Mouse (Mus musculus) olfactory bulb, adult 2 months (tissue): ENCODE measurements at regions not wholly inside any gene's neighbourhood (a gene's known extent, or its start where the extent isn't known, plus 50 kb on each side); places are given as distances from the start of the nearest gene placed in this dataset.

ENCODE experiments used
- H3K27ac ChIP-seq: fragments of 200-500 bp; 2 replicates; pipeline ENCODE4 v1.5.1; 2012; ENCODE audit warnings: low read depth, low read length; ENCODE audit not compliant: insufficient read depth
- H3K4me1 ChIP-seq: fragments of 200-500 bp; 2 replicates; pipeline ENCODE4 v1.6.1; 2012; ENCODE audit warnings: low read length; ENCODE audit not compliant: control insufficient read depth, insufficient read depth
- H3K4me3 ChIP-seq: fragments of 200-500 bp; 2 replicates; pipeline ENCODE4 v1.5.1; 2012; ENCODE audit warnings: mild to moderate bottlenecking, low read depth, low read length, moderate library complexity; ENCODE audit not compliant: insufficient read depth
- CTCF ChIP-seq: fragments of 200-500 bp; IDR thresholded peaks from 2 replicates; pipeline ENCODE4 v1.5.1; 2012; ENCODE audit warnings: low read depth, mild to moderate bottlenecking, low read length, moderate library complexity; ENCODE audit not compliant: insufficient read depth
- POLR2A ChIP-seq: fragments of 200-500 bp; IDR thresholded peaks from 2 replicates; pipeline ENCODE4 v1.6.1; 2012; ENCODE audit warnings: mild to moderate bottlenecking, low read depth, low read length, moderate library complexity; ENCODE audit not compliant: insufficient read depth
- WGBS: fragments of 180-500 bp; shearing (Covaris S2); methylation state at CpG from one replicate; pipeline ENCODE4 v1.1.7; 2018; 5-methylcytosine and 5-hydroxymethylcytosine counted together

DNA sequence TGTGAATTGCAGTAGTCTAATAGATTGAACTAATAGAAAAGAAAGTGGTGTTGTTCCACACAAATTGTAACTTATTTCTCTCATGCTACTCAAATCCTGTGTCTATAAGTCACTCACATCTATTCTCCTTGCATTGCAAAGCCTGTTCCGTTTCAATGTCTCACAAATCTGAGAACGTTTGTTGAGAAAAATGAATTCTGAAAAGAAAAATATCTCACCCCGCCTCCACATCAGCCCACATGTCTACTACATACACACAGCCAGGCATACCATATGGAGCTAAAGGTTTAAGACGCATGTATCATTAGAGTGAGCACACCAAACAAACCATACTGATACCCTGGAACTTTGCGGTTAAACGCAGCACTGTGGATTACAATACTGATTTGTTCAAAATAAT lies 258.0 kb downstream of the Zpld1 start:
- Histone ChIP-seq H3K4me3 (no peak overlapping the region), H3K27ac (no peak overlapping the region), H3K4me1 (no peaks in the 10 kb centered on the region)
- 94% methylated on average over 6 of the region's 6 CpGs for WGBS
- no peak for TF ChIP-seq CTCF
- TF ChIP-seq POLR2A: no peak

DNA sequence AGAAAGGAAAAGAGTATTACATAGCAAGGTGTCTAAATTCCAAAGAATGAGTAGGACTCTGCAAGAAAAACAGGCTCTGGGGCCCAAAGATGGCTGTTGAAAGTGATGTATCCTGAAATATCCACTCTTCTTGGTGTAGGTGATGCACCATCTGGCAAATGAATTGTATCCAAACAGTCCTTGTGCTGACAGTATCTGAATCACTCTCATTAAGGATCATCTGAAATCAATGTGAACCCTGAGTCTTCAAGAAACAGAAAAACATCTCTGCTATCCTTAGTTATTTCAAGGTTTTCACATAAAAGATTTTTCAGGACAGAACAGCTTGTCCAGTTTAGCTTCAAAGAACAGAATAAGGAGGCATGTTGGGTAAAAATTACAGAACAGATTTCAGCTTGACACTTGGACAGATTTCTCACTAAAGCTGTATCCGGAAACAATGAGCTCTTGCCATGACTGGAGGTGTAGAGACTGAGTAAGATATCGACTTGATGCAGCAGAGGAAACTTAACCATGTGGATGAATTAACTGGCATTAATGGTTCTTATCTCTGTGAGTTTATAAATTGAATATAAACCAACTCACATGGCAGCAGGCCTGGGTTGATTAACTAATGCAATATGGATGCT lies 296.0 kb downstream of the Zpld1 start:
- no peak overlapping the region for H3K4me3 ChIP-seq

DNA sequence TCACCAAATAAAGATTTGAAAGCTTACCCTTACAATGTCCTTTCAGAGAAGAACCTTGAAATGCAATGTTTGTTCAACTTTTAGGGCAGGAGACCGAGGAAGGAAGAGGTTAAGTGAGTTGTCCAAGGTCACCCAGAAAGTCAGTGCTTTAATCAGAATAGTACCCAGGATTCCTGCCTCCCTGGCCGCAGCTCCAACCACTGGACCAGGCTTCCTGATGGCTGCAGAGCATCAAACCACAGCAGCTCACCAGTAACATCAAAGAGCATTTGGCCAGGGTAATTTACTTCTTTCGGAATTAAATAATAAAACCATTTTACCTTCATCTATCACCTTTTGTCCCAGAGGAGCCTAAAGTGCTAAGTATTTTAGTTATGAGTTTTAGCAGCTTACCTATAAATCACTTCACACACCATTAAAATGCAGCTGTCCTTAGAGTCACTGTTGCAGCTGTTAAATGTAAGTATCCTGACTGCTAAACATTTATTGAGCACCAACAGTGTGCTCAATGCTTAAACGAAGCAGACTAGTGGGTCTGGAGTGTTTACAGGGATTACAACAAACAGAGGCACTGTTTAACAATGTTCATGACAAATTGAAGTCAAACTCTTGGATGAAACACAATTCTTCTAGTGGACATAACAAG lies 306.1 kb downstream of the Zpld1 start:
- Histone ChIP-seq H3K4me1 (no peaks in the 10 kb centered on the region), H3K4me3 (no peak overlapping the region), H3K27ac (no peak overlapping the region)
- WGBS: 78% methylated on average over 4 of the region's 4 CpGs
- TF ChIP-seq POLR2A (no peak), CTCF (no peak)

More for the DNA sequence above, 296.0 kb downstream of the Zpld1 start:
- TF ChIP-seq POLR2A: no peak
- TF ChIP-seq CTCF: no peak
- WGBS: 91% methylated on average over 2 of the region's 2 CpGs
- no peaks in the 10 kb centered on the region for H3K4me1 ChIP-seq
- H3K27ac ChIP-seq: no peak overlapping the region

DNA sequence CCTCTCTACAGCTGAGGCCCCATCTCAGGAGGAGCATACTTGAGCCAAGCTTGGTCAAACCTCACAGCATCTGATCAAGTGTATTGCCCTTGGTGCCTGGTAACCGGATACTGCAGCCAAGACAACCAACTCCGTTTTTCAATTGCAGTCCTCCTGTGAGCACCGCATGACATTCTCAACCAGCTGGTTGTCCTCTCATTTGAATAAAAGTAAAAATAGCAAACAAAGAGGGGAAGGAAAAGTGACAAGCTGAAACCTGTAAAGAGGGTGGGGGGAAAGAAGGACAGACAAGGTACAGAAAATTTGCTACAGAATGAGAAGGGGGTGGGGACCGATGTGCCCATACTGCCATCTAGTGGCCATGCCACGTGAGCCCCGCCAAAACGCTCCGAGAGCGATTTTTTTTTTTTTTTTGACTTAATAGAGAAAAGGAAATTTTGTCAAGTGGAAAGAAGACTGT lies 314.0 kb downstream of the Zpld1 start:
- TF ChIP-seq POLR2A (no peak), CTCF (peak; percentile 76)
- Histone ChIP-seq H3K27ac (no peak overlapping the region), H3K4me3 (no peak overlapping the region), H3K4me1 (no peaks in the 10 kb centered on the region; the same call in 1 of the 2 replicates)
- WGBS: 0% methylated on average over 9 of the region's 9 CpGs

DNA sequence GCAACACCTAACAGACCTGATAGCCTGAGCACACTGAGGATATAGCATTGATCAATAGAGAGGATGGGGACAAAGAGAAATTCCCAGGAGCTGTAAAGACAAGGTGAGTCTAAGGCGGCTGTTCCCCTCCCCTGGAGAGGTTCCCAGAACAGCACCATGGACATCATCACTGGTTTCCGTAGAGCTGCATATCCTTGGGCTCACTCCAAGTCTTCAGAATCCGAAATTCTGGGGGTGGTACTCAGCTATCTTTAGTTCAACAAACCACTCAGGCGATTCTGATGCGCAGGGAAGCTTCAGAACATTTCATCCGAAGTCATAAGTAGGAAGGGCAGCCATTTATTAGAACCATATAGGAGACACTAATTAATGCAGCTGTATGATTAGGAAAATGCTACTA lies 327.4 kb downstream of the Zpld1 start:
- Histone ChIP-seq H3K4me3 (no peak overlapping the region), H3K27ac (no peak overlapping the region), H3K4me1 (no peaks in the 10 kb centered on the region)
- TF ChIP-seq POLR2A (no peak), CTCF (no peak)
- 41% methylated on average over 6 of the region's 6 CpGs for WGBS

DNA sequence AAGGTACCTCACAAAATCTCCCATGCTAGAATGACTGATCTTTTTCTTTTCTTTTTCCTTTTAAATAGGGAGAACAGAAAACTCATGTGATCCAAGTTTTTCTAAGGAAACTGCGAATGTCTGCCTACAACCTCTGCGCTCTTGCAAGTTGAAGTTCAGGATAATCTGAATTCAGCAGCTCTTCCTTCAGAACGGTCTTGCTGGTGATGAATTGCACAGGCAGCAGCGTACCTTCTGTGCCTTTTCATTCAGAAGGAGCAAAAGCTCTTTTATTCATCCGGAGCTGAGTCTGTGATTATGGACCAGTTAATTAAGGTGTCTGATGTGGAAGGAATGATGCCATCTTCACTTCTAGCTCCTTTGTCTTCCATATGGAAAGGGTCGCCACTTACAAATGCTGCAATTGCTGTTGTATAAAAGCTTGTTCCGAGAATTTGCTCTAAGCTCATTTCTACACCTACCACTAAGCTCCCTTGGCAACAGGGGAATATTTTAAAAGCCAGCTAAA lies 353.9 kb downstream of the Zpld1 start:
- WGBS: 56% methylated on average over 7 of the region's 7 CpGs
- TF ChIP-seq CTCF (no peak), POLR2A (no peak)
- H3K27ac ChIP-seq: no peak overlapping the region
- H3K4me1 ChIP-seq: no peaks in the 10 kb centered on the region
- no peak overlapping the region for H3K4me3 ChIP-seq

DNA sequence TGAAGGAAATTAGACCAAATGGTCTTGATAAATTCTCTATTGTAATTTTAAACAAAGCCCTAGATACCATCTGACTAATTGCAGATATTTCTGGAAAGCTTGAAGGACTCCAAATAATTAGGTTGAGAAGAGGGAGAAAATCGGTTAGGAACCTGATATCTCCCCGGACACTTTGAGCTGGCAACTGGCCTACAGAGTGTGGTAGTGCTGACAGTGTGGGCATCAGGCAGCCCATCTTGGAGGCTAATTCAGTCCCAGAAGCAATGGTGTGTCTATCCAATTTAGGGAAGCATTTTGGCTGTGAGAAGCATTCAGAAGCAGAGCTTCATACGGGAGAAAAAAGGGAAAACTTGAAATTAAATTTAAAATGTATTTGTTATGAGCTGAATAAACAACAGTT lies 369.5 kb downstream of the Zpld1 start:
- TF ChIP-seq CTCF: no peak
- TF ChIP-seq POLR2A: no peak
- WGBS: 48% methylated on average over 3 of the region's 3 CpGs
- H3K27ac ChIP-seq: no peak overlapping the region
- no peaks in the 10 kb centered on the region for H3K4me1 ChIP-seq
- H3K4me3 ChIP-seq: no peak overlapping the region

DNA sequence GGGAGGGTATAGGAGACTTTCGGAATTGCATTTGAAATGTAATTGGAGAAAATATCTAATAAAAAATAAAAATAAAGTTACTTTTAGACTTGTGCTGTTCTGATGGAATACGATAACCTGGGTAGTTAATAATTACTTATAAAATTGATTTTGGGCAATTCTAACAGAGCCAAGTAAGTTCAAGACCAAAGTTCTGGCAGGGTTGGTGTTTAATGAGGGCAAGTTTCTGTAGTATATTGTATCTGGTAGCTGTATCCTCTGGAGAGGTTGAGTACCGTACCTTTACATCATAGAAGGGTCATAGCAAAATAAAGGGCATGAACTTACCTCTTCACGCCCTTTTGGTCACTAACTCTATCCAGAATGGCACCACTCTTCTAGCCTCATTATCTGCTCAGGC lies 394.9 kb downstream of the Zpld1 start:
- TF ChIP-seq POLR2A: no peak
- TF ChIP-seq CTCF: no peak
- Histone ChIP-seq H3K27ac (no peak overlapping the region), H3K4me3 (no peak overlapping the region), H3K4me1 (no peaks in the 10 kb centered on the region)
- whole genome bisulfite sequencing: 99% methylated on average over 4 of the region's 4 CpGs

DNA sequence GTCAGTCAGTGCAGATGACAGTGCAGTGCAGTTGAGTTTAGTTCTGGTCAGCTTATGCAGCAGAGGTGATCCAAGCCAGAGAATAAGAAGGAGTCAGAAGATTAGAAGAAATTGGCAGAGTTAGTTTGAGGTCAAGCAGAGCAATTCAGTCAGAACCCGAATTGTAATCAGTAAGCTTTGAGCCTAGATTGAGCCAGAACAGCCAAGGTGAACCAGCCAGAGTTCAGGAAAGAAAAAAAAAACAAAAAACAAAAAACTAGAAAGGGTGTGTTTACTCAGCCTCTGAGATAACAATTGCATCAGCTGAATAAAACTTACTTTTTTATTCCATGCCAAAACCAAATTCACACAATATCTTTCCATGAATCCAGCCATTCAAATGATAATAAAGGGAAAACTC lies 396.3 kb downstream of the Zpld1 start:
- TF ChIP-seq POLR2A (no peak), CTCF (no peak)
- Histone ChIP-seq H3K27ac (no peak overlapping the region), H3K4me1 (no peaks in the 10 kb centered on the region), H3K4me3 (no peak overlapping the region)
- 69% methylated on average over 1 of the region's 1 CpGs for WGBS
